Mouse (Mus musculus) lung, embryonic 15.5 days (tissue): ENCODE results near the gene H2-DMa. TPM values are rescaled to one million over a fixed set of nuclear protein-coding genes. Genes with fewer than 3 reads are reported as not detected.

Experiments
- ATAC-seq: fragments of 200-750 bp; cut with Nextera tagmentation; 2 replicates; pipeline ENCODE4 v1.8.0; 2017; ENCODE audit warnings: moderate number of reproducible peaks, borderline replicate concordance; ENCODE audit not compliant: low FRiP score, low TSS enrichment; ENCODE audit errors: extremely low read depth
- H3K27ac ChIP-seq: fragments of 300-500 bp; sonication (generic); 2 replicates; pipeline ENCODE4 v1.5.1; 2015; ENCODE audit warnings: moderate library complexity, mild to moderate bottlenecking, inconsistent platforms
- H3K27me3 ChIP-seq: fragments of 300-500 bp; sonication (generic); 2 replicates; pipeline ENCODE4 v1.6.1; 2015; ENCODE audit warnings: inconsistent platforms
- H3K36me3 ChIP-seq: fragments of 300-500 bp; sonication (generic); 2 replicates; pipeline ENCODE4 v1.6.1; 2015; ENCODE audit warnings: inconsistent platforms
- H3K4me1 ChIP-seq: fragments of 300-500 bp; sonication (generic); 2 replicates; pipeline ENCODE4 v1.6.1; 2015; ENCODE audit warnings: inconsistent platforms
- H3K4me2 ChIP-seq: fragments of 300-500 bp; sonication (generic); 2 replicates; pipeline ENCODE4 v1.6.1; 2015; ENCODE audit warnings: inconsistent platforms, mild to moderate bottlenecking, moderate library complexity
- H3K4me3 ChIP-seq: fragments of 300-500 bp; sonication (generic); 2 replicates; pipeline ENCODE4 v1.5.1; 2015; ENCODE audit warnings: mild to moderate bottlenecking, inconsistent platforms
- H3K9ac ChIP-seq: fragments of 300-500 bp; sonication (generic); 2 replicates; pipeline ENCODE4 v1.6.1; 2015; ENCODE audit warnings: inconsistent platforms
- H3K9me3 ChIP-seq: fragments of 300-500 bp; sonication (generic); 2 replicates; pipeline ENCODE4 v1.6.1; 2016; ENCODE audit warnings: inconsistent platforms
- WGBS: fragments of 180-500 bp; shearing (Covaris S2); methylation state at CpG from one replicate; pipeline ENCODE4 v1.1.7; 2015; 5-methylcytosine and 5-hydroxymethylcytosine counted together
- polyA plus RNA-seq: library from polyadenylated mRNA; unstranded; fragments of >200 nt; fragmentation: Nextera tagmentation; extraction: Ambion mirVana; gene quantifications from 2 replicates; pipeline ENCODE4 v1.2.1, GENCODE M21; 2015

Gene H2-DMa
- polyA plus RNA-seq, 1 experiment from 2014 or later = 13.8 TPM

- ATAC-seq = peak; percentile 62; the same call in 1 of the 2 replicates
- Histone ChIP-seq H3K4me1 (0 out of 2 replicates have a peak, but pooled peaks cover 5% of the 10 kb centered on the region), H3K27ac (no peak overlapping the region), H3K9me3 (no peaks in the 10 kb centered on the region), H3K4me2 (peak overlapping the region; percentile 2; the same call in 1 of the 2 replicates), H3K9ac (no peak overlapping the region), H3K36me3 (no peaks in the 10 kb centered on the region), H3K4me3 (no peak overlapping the region), H3K27me3 (peaks cover 4% of the 10 kb centered on the region; the same call in 1 of the 2 replicates)
- 23% methylated on average over 7 of the region's 7 CpGs for WGBS
Observed at GRCm38 (mm10) chr17:34093199-34093874, 26.0 kb upstream of the H2-DMa start.

- 83% methylated on average over 27 of the region's 27 CpGs for WGBS
- no peak; the same call in 1 of the 2 replicates for ATAC-seq
Observed at GRCm38 (mm10) chr17:34094283-34095035, 24.9 kb upstream of the H2-DMa start.

GRCm38 (mm10) chr17:34096497-34097010, 22.8 kb upstream of the H2-DMa start:
- H3K9ac ChIP-seq = no peak overlapping the region
- H3K27me3 ChIP-seq = peaks cover 4% of the 10 kb centered on the region; the same call in 1 of the 2 replicates
- H3K4me2 ChIP-seq = no peak overlapping the region
- ATAC-seq = no peak
- peaks cover 16% of the 10 kb centered on the region; the same call in 1 of the 2 replicates for H3K4me1 ChIP-seq
- WGBS = 75% methylated on average over 3 of the region's 3 CpGs
- H3K9me3 ChIP-seq = no peaks in the 10 kb centered on the region
- H3K36me3 ChIP-seq = no peaks in the 10 kb centered on the region
- no peak overlapping the region for H3K27ac ChIP-seq
- no peak overlapping the region for H3K4me3 ChIP-seq

More at GRCm38 (mm10) chr17:34094283-34095035, 24.9 kb upstream of the H2-DMa start:
- Histone ChIP-seq H3K4me1 (0 out of 2 replicates have a peak, but pooled peaks cover 12% of the 10 kb centered on the region), H3K27ac (no peak overlapping the region), H3K36me3 (no peaks in the 10 kb centered on the region), H3K4me2 (no peak overlapping the region), H3K9me3 (no peaks in the 10 kb centered on the region), H3K9ac (no peak overlapping the region), H3K27me3 (peaks cover 4% of the 10 kb centered on the region; the same call in 1 of the 2 replicates), H3K4me3 (no peak overlapping the region)

- no peak overlapping the region for H3K9ac ChIP-seq
- peaks cover under 1% of the 10 kb centered on the region; the same call in 1 of the 2 replicates for H3K27me3 ChIP-seq
- peaks cover 18% of the 10 kb centered on the region; the same call in 1 of the 2 replicates for H3K4me1 ChIP-seq
- H3K4me2 ChIP-seq = no peak overlapping the region
- 59% methylated on average over 5 of the region's 5 CpGs for WGBS
- no peak overlapping the region for H3K27ac ChIP-seq
- H3K9me3 ChIP-seq = no peaks in the 10 kb centered on the region
- H3K4me3 ChIP-seq = no peak overlapping the region
- ATAC-seq = no peak
- no peaks in the 10 kb centered on the region for H3K36me3 ChIP-seq
Observed at GRCm38 (mm10) chr17:34097272-34097671, 22.1 kb upstream of the H2-DMa start.

- H3K4me2 ChIP-seq = no peak overlapping the region
- 28% methylated on average over 10 of the region's 10 CpGs for WGBS
- H3K9ac ChIP-seq = no peak overlapping the region
- peaks cover 14% of the 10 kb centered on the region; the same call in 1 of the 2 replicates for H3K4me1 ChIP-seq
- no peaks in the 10 kb centered on the region for H3K27me3 ChIP-seq
- ATAC-seq = no peak
- no peaks in the 10 kb centered on the region for H3K9me3 ChIP-seq
- no peak overlapping the region for H3K27ac ChIP-seq
- H3K4me3 ChIP-seq = no peak overlapping the region
- no peaks in the 10 kb centered on the region for H3K36me3 ChIP-seq
Observed at GRCm38 (mm10) chr17:34098709-34099479, 20.4 kb upstream of the H2-DMa start.

- WGBS = 30% methylated on average over 5 of the region's 5 CpGs
- H3K4me1 ChIP-seq = peaks cover 14% of the 10 kb centered on the region; the same call in 1 of the 2 replicates
- no peak overlapping the region for H3K4me3 ChIP-seq
- no peaks in the 10 kb centered on the region for H3K9me3 ChIP-seq
- no peaks in the 10 kb centered on the region for H3K36me3 ChIP-seq
- no peak overlapping the region for H3K4me2 ChIP-seq
- H3K9ac ChIP-seq = no peak overlapping the region
- no peaks in the 10 kb centered on the region for H3K27me3 ChIP-seq
- no peak for ATAC-seq
- H3K27ac ChIP-seq = no peak overlapping the region
Observed at GRCm38 (mm10) chr17:34099531-34099930, 19.8 kb upstream of the H2-DMa start.

- Histone ChIP-seq H3K27me3 (no peaks in the 10 kb centered on the region), H3K4me3 (no peak overlapping the region), H3K27ac (no peak overlapping the region), H3K9me3 (no peaks in the 10 kb centered on the region), H3K36me3 (no peaks in the 10 kb centered on the region), H3K9ac (no peak overlapping the region), H3K4me1 (peaks cover 14% of the 10 kb centered on the region; the same call in 1 of the 2 replicates), H3K4me2 (peak overlapping the region; percentile 42; the same call in 1 of the 2 replicates)
- WGBS = 27% methylated on average over 5 of the region's 5 CpGs
- no peak for ATAC-seq
Observed at GRCm38 (mm10) chr17:34101185-34101584, 18.2 kb upstream of the H2-DMa start.

- Histone ChIP-seq H3K9ac (no peak overlapping the region), H3K4me2 (peak overlapping the region; percentile 42), H3K4me3 (peak overlapping the region; percentile 16), H3K9me3 (no peaks in the 10 kb centered on the region), H3K27me3 (no peaks in the 10 kb centered on the region), H3K27ac (no peak overlapping the region), H3K36me3 (no peaks in the 10 kb centered on the region), H3K4me1 (peaks cover 14% of the 10 kb centered on the region; the same call in 1 of the 2 replicates)
- peak; percentile 73 for ATAC-seq
- WGBS = 5% methylated on average over 12 of the region's 12 CpGs
Observed at GRCm38 (mm10) chr17:34101604-34102032, 17.7 kb upstream of the H2-DMa start.

GRCm38 (mm10) chr17:34102831-34103230, 16.5 kb upstream of the H2-DMa start:
- Histone ChIP-seq H3K9ac (no peak overlapping the region), H3K4me1 (peaks cover 14% of the 10 kb centered on the region; the same call in 1 of the 2 replicates), H3K4me3 (no peak overlapping the region), H3K36me3 (no peaks in the 10 kb centered on the region), H3K4me2 (no peak overlapping the region), H3K9me3 (no peaks in the 10 kb centered on the region), H3K27me3 (no peaks in the 10 kb centered on the region), H3K27ac (no peak overlapping the region)
- 59% methylated on average over 6 of the region's 6 CpGs for WGBS
- ATAC-seq = no peak

- Histone ChIP-seq H3K4me2 (no peak overlapping the region), H3K27me3 (no peaks in the 10 kb centered on the region), H3K9ac (no peak overlapping the region), H3K9me3 (no peaks in the 10 kb centered on the region), H3K4me3 (no peak overlapping the region), H3K36me3 (peaks cover 10% of the 10 kb centered on the region), H3K4me1 (peaks cover 3% of the 10 kb centered on the region; the same call in 1 of the 2 replicates), H3K27ac (no peak overlapping the region)
- 71% methylated on average over 9 of the region's 9 CpGs for WGBS
- ATAC-seq = no peak
Observed at GRCm38 (mm10) chr17:34104804-34105203, 14.5 kb upstream of the H2-DMa start.

GRCm38 (mm10) chr17:34106555-34106954, 12.8 kb upstream of the H2-DMa start:
- Histone ChIP-seq H3K9ac (no peak overlapping the region), H3K4me3 (no peak overlapping the region), H3K4me1 (peaks cover 4% of the 10 kb centered on the region; the same call in 1 of the 2 replicates), H3K27ac (no peak overlapping the region), H3K9me3 (no peaks in the 10 kb centered on the region), H3K4me2 (no peak overlapping the region), H3K27me3 (no peaks in the 10 kb centered on the region), H3K36me3 (peaks cover 27% of the 10 kb centered on the region)
- 80% methylated on average over 7 of the region's 7 CpGs for WGBS
- no peak for ATAC-seq
